Mouse (Mus musculus): ENCODE measurements at regions not wholly inside any gene's neighbourhood (a gene's known extent, or its start where the extent isn't known, plus 50 kb on each side); places are given as distances from the start of the nearest gene placed in this dataset.

- 74% methylated on average over 3 of the region's 3 CpGs for WGBS
- H3K4me3 ChIP-seq = no peak overlapping the region
- no peak overlapping the region for H3K27ac ChIP-seq (replicated peaks)
- no peaks in the 10 kb centered on the region for H3K36me3 ChIP-seq
- no peak for DNase-seq (ENCODE audit: low spot score)
- no peaks in the 10 kb centered on the region for H3K9me3 ChIP-seq (replicated peaks)
- H3K4me1 ChIP-seq = no peaks in the 10 kb centered on the region
- no peaks in the 10 kb centered on the region for H3K27me3 ChIP-seq (ENCODE audit: low read depth, poor library complexity, severe bottlenecking)
Observed at GRCm38 (mm10) chr8:93701391-93701790, 108.4 kb upstream of the Gnao1 start.

DNA sequence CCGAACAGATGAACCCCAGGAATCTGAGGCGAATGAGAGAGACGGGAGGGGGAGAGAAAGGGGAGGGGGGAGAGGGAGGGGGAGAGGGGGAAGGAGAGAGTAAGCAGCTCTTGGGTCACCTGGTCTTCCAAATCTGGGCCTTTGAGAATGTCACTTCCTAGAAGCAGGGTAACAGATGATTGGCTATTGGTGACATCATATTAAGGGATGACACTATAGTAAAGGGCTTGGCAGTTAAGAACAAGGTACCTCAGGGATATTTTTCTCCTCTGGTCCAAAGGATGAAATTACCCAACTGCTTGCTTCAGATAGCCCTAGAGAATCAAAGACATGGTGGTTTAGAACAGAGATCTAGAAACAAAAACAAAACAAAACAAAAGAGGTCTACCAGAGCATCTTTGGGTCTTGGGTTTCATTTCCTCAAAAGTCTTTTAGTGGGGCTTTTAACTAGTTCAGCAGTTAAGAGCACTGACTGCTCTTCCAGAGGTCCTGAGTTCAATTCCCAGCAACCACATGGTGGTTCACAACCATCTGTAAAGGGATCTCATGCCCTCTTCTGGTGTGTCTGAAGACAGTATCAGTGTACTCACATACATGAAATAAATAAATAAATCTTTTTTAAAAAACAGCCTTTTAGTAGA is 97.6 kb upstream of the Gnao1 start:
- Histone ChIP-seq H3K4me3 (no peak overlapping the region), H3K27me3 (ENCODE audit: low read depth, poor library complexity, severe bottlenecking) (no peaks in the 10 kb centered on the region), H3K36me3 (no peaks in the 10 kb centered on the region), H3K27ac (replicated peaks) (no peak overlapping the region), H3K4me1 (peaks cover 3% of the 10 kb centered on the region; the same call in 1 of the 2 replicates), H3K9me3 (replicated peaks) (no peaks in the 10 kb centered on the region)
- 79% methylated on average over 3 of the region's 3 CpGs for WGBS
- DNase-seq (ENCODE audit: low spot score) = no peak

DNA sequence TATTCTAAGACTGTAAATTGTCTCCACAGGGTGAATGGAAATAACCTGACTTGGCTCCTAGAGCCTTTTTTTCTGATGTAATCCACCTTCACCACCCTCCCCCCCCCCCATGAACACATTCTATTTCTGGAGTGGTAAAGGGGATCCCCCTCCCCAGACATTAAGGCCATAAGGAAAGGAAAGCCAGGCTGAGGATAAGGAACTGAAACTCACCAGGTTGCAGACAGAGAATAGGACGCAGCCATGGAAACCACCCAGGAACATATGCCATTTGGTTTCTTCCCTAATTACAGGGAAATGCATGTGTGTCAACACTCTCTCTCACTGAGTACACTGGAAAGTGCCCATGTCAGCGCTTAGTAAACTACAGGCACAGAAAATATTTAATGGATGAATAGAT is 96.5 kb upstream of the Gnao1 start:
- peaks cover 3% of the 10 kb centered on the region; the same call in 1 of the 2 replicates for H3K4me1 ChIP-seq
- no peak overlapping the region for H3K4me3 ChIP-seq
- no peaks in the 10 kb centered on the region for H3K27me3 ChIP-seq (ENCODE audit: low read depth, poor library complexity, severe bottlenecking)
- 86% methylated on average over 2 of the region's 2 CpGs for WGBS
- H3K9me3 ChIP-seq (replicated peaks) = no peaks in the 10 kb centered on the region
- no peak for DNase-seq (ENCODE audit: low spot score)
- H3K27ac ChIP-seq (replicated peaks) = no peak overlapping the region
- no peaks in the 10 kb centered on the region for H3K36me3 ChIP-seq

DNA sequence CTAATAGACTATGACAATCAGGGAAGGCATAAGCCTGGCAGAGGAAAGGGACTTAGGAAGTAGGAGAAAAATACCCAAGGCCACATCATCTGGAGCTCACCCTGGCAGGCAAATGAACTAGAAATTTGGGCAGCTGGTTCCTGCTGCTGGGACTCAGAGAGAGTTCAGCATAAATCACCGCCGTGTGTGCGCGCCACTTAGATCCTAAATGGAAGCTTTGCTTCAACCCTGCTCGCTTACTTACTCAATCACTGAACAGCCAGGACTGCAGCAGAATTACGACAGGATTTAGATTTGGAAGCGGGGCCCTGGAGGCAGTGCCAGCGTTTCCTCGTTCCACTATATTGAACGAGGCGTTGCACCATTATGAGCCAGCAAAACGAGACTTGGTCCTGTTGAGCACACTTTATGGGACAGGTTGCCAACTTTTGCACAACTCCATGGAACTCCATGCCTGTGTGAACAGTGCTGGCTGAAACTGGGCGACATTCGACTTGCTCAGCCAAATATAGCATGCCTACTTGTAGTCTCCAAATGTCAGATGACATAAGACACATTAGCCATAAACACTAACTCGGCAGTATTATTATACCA is 84.8 kb upstream of the Gnao1 start:
- no peaks in the 10 kb centered on the region for H3K9me3 ChIP-seq (replicated peaks)
- H3K4me3 ChIP-seq = no peak overlapping the region
- H3K4me1 ChIP-seq = peaks cover 21% of the 10 kb centered on the region
- H3K27me3 ChIP-seq (ENCODE audit: low read depth, poor library complexity, severe bottlenecking) = no peaks in the 10 kb centered on the region
- no peak overlapping the region for H3K27ac ChIP-seq (replicated peaks)
- no peaks in the 10 kb centered on the region for H3K36me3 ChIP-seq
- DNase-seq (ENCODE audit: low spot score) = no peak
- 91% methylated on average over 15 of the region's 15 CpGs for WGBS

GRCm38 (mm10) chr8:93729124-93729930 is 80.4 kb upstream of the Gnao1 start:
- Histone ChIP-seq H3K9me3 (replicated peaks) (no peaks in the 10 kb centered on the region), H3K27ac (replicated peaks) (peak overlapping the region; percentile 46), H3K27me3 (ENCODE audit: low read depth, poor library complexity, severe bottlenecking) (no peaks in the 10 kb centered on the region), H3K36me3 (no peaks in the 10 kb centered on the region), H3K4me3 (no peak overlapping the region), H3K4me1 (peaks cover 24% of the 10 kb centered on the region)
- DNase-seq (ENCODE audit: low spot score) = no peak
- WGBS = 71% methylated on average over 15 of the region's 15 CpGs

GRCm38 (mm10) chr8:93730738-93731700 is 78.7 kb upstream of the Gnao1 start:
- Histone ChIP-seq H3K4me3 (no peak overlapping the region), H3K4me1 (peaks cover 23% of the 10 kb centered on the region), H3K36me3 (no peaks in the 10 kb centered on the region), H3K27ac (replicated peaks) (peak overlapping the region; percentile 39), H3K9me3 (replicated peaks) (no peaks in the 10 kb centered on the region), H3K27me3 (ENCODE audit: low read depth, poor library complexity, severe bottlenecking) (no peaks in the 10 kb centered on the region)
- WGBS = 68% methylated on average over 14 of the region's 14 CpGs
- no peak for DNase-seq (ENCODE audit: low spot score)

GRCm38 (mm10) chr8:93734818-93735217 is 74.9 kb upstream of the Gnao1 start:
- Histone ChIP-seq H3K27me3 (ENCODE audit: low read depth, poor library complexity, severe bottlenecking) (no peaks in the 10 kb centered on the region), H3K9me3 (replicated peaks) (no peaks in the 10 kb centered on the region), H3K4me1 (peaks cover 13% of the 10 kb centered on the region), H3K27ac (replicated peaks) (no peak overlapping the region), H3K4me3 (no peak overlapping the region), H3K36me3 (no peaks in the 10 kb centered on the region)
- WGBS = 93% methylated on average over 4 of the region's 4 CpGs
- DNase-seq (ENCODE audit: low spot score) = no peak

DNA sequence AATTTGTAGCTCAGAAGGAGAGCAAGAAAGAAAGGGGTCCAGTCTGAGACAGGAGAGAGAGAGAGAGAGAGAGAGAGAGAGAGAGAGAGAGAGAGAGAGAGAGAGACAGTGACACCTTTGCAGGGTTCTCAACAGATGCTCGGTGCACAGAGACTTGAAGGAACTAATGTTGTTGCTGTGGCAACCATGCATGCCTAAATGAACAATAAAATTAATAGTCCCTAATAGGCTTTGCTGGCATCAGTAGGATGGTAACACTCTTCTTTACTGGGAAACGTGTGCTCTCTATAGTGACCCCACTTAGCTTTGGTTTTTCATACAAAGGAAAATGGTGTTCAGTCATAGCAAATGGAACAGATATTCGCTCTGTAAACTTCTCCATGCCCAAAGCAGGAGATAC is 69.5 kb upstream of the Gnao1 start:
- H3K36me3 ChIP-seq = no peaks in the 10 kb centered on the region
- no peak overlapping the region for H3K27ac ChIP-seq (replicated peaks)
- no peaks in the 10 kb centered on the region for H3K27me3 ChIP-seq (ENCODE audit: low read depth, poor library complexity, severe bottlenecking)
- no peaks in the 10 kb centered on the region for H3K9me3 ChIP-seq (replicated peaks)
- no peak for DNase-seq (ENCODE audit: low spot score)
- H3K4me3 ChIP-seq = no peak overlapping the region
- 72% methylated on average over 3 of the region's 3 CpGs for WGBS
- H3K4me1 ChIP-seq = no peaks in the 10 kb centered on the region

DNA sequence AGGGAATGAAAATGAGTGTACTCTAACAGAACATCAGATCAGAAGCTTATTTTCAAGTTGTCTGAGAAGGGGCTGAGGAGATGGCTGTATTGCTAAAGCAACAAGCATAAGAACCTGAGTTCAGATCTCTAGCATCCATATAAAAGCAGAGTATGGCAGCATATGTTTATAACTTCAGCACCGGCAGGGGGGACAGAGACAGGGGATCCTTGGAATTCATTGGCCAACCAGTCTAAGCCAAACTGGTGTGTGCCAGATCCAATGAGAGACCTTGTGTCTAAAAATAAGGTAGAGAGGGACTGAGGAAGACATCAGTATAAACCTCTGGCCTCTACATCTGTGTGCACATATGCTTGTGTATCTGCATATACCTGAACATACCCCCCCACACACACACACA is 61.0 kb upstream of the Gnao1 start:
- DNase-seq (ENCODE audit: low spot score) = no peak
- no peaks in the 10 kb centered on the region for H3K9me3 ChIP-seq (replicated peaks)
- no peaks in the 10 kb centered on the region for H3K27me3 ChIP-seq (ENCODE audit: low read depth, poor library complexity, severe bottlenecking)
- no peak overlapping the region for H3K4me3 ChIP-seq
- 64% methylated on average over 1 of the region's 1 CpGs for WGBS
- H3K27ac ChIP-seq (replicated peaks) = no peak overlapping the region
- H3K4me1 ChIP-seq = no peaks in the 10 kb centered on the region
- H3K36me3 ChIP-seq = no peaks in the 10 kb centered on the region

DNA sequence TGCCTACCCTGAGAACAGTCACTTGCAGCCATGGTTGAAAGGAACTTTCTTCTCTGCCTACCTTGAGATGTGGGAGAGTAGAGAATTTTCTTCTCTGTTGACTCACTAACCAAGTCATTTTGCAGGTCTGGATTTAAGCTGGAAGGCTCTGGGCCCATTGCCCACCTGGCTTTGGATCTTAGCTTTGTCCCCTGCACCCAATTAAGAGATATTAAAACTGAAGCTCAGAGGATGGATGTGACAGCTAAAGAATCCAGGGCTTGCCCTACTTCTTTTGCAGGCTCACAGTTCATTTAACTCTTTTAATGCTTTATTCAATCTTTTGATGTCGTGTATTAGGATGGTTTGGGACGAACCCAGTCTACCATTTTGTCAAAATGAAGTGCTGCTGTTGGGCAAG is 58.8 kb upstream of the Gnao1 start:
- H3K9me3 ChIP-seq (replicated peaks) = no peaks in the 10 kb centered on the region
- no peaks in the 10 kb centered on the region for H3K27me3 ChIP-seq (ENCODE audit: low read depth, poor library complexity, severe bottlenecking)
- H3K4me1 ChIP-seq = no peaks in the 10 kb centered on the region
- DNase-seq (ENCODE audit: low spot score) = no peak
- H3K36me3 ChIP-seq = no peaks in the 10 kb centered on the region
- 68% methylated on average over 2 of the region's 2 CpGs for WGBS
- H3K4me3 ChIP-seq = no peak overlapping the region
- H3K27ac ChIP-seq (replicated peaks) = no peak overlapping the region

DNA sequence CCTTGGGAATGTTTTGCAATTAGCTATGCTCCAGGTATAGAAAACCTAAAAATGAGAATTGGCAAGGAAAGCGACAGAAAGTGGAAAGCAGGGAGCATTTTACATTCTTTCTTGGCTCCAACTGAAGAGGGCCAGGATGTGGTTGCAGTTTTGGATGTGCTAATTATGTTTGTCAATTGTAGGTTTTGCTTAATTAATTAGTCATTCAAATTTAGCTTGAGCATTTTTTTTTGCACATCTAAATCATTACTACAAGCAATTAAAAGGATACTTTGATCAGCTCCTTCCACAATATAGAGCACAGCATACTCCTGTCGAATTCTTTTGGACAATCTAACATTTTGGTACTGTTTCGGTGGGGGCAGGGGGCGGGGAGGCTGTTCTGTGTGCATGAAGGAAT is 53.8 kb upstream of the Gnao1 start:
- DNase-seq (ENCODE audit: low spot score) = no peak
- 90% methylated on average over 4 of the region's 4 CpGs for WGBS
- H3K9me3 ChIP-seq (replicated peaks) = no peaks in the 10 kb centered on the region
- H3K27ac ChIP-seq (replicated peaks) = no peak overlapping the region
- H3K4me3 ChIP-seq = no peak overlapping the region
- H3K36me3 ChIP-seq = no peaks in the 10 kb centered on the region
- H3K27me3 ChIP-seq (ENCODE audit: low read depth, poor library complexity, severe bottlenecking) = no peaks in the 10 kb centered on the region
- no peaks in the 10 kb centered on the region for H3K4me1 ChIP-seq

Data from midbrain, embryonic 10.5 days (tissue).